Mouse (Mus musculus): ENCODE results near the gene Mpo.

Mpo gene

DNA sequence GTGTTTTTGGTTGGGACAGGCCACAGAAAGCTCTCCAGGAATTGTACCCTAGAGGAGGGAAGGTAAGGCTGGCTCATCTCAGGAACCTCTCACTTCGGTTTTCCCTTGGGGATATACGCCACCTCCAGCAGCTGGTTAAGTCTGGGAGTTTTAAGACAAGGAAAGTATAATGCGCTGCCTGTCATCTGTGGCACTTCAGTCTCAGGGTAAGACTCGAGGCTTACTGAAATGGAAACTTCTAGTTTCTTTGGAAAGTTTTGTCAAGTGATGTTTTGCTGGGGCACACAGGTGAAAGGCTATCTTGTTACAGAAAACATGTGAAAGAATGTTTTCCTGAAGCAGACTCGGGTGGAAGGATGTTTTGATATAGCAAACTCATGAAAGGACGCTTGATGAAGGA lies 14.1 kb downstream of the Mpo start:
- DNase-seq: no peak

DNA sequence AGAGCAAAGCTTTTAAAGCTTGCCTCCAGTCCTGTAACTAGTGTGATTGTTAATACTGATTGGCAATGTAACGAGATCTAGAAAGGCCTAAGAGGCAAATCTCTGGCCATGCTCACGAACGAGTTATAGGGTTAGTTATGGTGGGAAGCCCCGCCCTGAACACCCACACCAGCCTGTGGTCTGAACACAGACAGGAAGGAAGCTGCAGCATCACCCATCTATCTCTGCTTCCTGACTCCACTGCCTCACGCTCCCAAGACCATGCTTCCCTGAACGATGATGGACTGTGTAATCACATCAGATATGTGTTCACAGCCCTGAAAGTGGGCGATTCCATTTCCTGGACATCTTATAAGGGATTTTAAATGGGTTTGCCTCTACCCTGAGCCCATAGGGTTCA lies 14.9 kb downstream of the Mpo start:
- DNase-seq: no peak

DNA sequence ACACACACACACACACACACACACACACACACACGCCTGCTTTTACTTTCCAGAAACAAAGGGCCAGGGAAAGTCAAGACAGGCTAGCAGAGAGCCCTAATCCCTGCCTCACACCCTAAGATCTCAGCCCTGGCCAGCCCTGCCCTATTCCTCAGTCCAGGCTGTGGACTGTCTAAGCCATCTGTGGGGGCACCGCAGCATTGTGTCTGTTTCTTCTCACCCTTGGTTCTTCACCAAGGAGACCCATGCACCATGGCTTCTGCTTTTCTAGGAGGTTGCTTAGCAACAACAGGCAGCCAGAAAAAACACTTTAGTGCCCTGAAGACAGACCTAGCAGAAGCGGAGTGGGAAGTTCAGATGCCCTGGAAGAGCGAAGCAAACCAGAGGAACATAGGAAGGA lies 18.0 kb downstream of the Mpo start:
- DNase-seq: no peak

DNA sequence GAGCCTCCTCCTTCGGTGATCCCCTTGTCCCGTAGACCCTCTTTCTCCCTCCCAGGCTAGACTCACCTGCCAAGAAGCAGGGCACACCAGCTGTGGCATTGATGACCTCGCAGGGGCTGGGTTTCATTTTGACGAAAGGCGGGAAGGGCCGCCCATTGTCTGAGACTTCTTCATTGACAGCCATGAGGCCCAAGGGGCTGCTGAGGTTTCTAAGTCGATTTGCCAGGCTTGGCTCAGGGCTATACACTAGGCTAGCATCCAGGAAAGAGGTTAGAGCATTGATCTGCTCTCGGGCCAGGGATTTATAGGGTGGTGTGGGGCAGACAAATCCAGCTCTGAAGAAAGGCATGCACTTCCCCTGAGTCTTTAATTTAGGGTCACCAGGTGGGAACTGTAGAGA lies 21.4 kb downstream of the Mpo start:
- DNase-seq: no peak

GRCm38 (mm10) chr11:87816707-87817442 lies 23.5 kb downstream of the Mpo start:
- DNase-seq: peak; percentile 19

GRCm38 (mm10) chr11:87817443-87817773 lies 24.0 kb downstream of the Mpo start:
- no peak for DNase-seq

DNA sequence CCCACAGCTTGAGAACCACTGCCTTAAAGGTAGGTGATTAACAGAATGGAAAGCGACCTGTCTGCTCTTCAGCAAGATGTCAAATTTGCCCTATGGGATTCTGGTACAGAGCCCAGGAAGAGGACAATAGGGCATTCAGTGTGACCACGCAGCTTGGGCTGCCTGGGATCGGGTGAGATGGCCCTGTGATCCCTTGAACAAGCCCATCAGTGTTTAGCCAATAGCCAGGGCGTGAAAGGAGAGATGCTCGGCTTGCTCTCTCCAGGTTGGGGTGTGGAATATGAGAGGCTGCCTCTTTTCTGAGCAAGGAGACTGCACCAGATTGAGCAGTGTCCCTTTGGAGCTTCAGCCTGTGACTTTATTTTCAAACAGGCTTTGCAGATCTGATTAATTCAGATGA lies 28.1 kb downstream of the Mpo start:
- no peak for DNase-seq

DNA sequence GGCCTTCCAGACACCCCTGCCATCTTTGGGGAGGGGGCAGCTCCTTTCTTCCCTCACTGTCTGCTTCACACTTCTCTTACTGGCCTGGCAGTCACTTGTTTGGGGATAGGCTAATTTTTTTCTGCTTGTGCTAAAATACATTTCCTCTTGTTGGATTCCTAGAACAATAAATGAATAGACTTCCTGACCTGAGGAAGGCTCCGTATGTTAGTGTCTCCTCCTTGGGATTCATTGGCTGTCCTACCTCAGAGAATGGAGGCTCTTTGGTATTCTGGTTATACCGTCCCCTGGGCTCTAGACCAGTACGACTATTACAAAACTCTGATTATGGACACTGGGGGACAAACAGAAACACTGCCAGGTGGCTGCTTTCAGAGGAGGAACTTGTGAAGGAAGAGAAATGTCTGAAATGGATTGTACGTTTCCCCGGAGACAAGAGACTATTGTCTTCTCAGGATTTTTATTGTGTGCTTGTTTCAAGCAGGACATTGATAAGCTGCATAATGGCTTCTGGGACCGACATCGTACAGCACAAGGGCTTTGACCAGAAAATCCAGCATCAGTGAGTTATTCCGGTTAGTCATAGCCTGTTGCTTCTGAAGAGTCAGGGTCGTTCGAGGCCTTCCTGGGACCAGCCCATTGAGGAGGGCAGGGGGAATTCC lies 35.0 kb downstream of the Mpo start, which contains the start of gene Lpo:
TSS of gene Lpo (minus strand) at position 51 of the 662 bp plus-strand sequence.
- DNase-seq: no peak

- DNase-seq: no peak
Measured at GRCm38 (mm10) chr11:87840676-87841075, 47.3 kb downstream of the Mpo start.

DNA sequence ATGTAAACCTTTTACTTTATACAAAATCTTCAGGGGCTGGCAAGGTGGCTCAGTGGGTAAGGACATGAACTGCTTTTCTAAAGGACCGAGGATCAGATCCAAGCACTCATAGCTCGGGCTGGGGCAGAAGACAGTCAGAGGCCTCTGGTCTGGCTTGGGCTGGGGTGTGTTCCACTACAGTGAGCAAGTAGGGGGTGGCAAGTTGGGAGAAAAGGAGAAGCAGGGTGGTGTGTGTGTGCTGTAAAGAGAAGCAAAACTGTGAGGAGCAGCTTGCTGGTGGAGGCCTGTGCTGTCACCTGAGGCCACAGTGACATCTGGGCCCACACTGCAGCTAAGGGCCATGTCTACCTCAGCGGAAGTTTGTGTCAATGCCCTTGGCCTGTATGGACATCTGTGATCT lies 48.1 kb downstream of the Mpo start:
- DNase-seq: no peak

DNA sequence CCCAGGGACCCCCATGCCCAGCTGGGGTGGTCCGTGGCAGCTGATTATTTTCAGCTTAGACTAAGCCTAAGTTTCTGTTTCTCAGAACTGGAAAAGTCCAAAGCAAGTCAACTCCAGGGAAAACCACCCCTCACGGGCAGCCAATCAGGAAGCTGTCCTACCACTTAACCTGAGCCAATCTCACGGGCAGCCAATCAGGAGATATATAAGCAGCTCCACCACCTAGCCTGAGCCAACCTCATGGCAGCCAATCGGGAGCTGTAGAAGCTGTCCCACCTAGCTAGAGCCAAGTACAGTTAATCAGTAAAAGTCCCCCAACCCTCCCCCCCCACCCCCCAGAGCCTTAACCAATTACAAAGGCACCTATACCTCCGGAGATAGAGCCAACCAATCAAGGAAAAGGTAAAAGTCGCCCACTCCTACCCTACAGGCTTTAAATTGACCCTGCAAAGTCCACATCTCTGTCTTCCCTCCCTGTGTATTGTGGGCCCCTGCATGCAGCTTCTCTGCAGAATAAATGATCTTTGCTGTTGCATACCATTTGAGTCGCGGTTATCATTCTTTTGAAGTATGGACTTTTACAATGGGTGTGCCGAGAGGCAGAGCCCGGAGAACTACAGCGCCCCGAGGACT lies 53.7 kb downstream of the Mpo start:
- no peak for DNase-seq

GRCm38 (mm10) chr11:87847884-87848283 lies 54.5 kb downstream of the Mpo start:
- DNase-seq: no peak

GRCm38 (mm10) chr11:87852690-87853596 lies 59.6 kb downstream of the Mpo start, which contains the start of gene Mks1:
Gene Mks1, plus strand, starts transcription at chr11:87853215.
- peak; percentile 95 for DNase-seq

GRCm38 (mm10) chr11:87853597-87853954 lies 60.2 kb downstream of the Mpo start:
- DNase-seq: no peak

Measured in kidney, postnatal 14 days (tissue).